Mouse (Mus musculus) layer of hippocampus, adult 9-10 months (tissue): ENCODE measurements around the gene Casp3.

Source experiments
- DNase-seq: peaks from one replicate; pipeline ENCODE4 v3.0.0; 2022; ENCODE audit warnings: low spot score

The Casp3 gene

DNA sequence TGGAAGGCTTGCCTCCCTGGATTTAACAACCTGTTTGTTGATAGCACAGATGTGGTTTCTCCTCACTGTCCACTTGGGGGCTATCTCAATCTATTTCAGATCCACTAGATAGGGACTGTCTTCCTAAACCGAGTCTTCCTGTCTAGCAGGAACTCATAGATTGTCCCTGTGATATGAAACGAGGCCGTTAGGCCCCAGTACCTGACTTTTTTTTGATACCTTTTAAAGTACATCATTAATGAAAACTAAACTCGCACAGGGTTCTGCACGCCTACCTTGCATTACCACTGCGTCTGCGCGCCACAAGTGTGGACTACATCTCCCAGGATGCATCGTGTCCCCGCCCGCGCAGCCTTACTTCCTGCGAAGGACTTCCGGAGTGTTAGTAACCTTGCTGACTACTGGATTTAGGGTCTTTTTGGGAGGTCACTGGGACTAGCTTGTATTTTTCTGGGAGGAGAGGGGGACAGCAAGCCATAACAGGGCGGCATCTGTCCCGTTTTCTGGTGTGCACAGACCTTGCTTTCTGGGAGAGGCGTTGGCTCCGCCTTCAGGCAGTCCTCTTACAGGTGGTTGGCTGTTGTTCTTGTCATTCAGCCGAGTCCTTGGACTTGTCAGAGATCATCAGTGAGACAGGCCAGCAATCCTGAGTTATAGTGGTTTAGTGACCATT is 69.7 kb downstream of the Casp3 start:
- peak; percentile 95 for DNase-seq
